Mouse (Mus musculus): ENCODE results near the gene Bfsp2.

Bfsp2 gene

DNA sequence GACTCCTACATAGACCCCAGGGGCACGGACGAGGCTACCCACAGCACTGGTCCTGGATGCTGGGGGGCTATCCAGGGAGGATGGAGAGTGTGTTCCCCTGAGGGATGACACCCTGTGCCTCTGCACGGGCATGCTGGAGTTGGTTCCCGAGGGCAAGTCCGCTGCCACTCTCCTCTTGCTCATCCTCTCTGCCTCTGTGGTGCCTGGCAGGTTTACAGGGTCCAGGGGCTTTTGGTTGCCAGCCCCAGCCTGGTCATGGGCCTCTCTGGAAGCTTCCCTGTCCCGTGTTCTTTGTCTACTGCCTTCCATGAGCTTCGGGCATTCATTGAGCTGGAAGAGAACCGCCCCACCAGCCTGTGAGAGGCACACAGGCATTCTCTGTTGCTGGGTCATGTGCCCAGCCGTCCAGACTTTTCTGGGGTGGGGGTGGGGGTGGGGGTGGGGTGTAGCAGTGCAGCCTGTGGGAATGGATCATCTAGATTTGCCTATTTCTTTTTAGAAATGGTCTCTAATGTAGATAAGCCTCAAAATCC, at the start of gene Bfsp2:
TSS of gene Bfsp2 (minus strand) at position 377 of the 533 bp plus-strand sequence.
- ATAC-seq (ENCODE audit: insufficient number of reproducible peaks, low FRiP score, low TSS enrichment), result no peak

DNA sequence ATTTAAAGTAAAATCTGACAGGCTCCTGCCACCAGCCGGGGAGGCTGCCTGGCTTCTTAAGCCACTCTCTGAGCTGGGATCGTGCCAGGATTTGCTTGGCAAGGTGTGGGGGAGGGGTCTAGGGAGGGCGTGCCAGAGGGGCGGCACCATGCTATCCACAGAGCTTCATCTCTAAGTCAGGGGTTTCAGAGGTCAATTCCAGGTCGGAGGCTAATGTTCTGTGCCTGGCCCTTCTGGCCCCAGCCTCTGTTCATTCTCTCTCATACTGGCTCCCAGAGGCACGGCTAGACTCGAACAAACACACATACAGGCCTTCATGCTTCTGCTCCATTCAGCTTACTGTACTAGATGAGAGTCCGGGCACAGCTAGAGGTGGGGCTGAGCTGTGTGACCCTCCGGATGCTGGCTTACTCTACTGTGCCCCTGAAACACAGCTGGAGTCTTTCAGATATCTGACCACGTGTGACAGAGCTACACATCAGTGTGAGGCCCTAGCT, 44.9 kb upstream of the Bfsp2 start:
- no peak for ATAC-seq (ENCODE audit: insufficient number of reproducible peaks, low FRiP score, low TSS enrichment)

DNA sequence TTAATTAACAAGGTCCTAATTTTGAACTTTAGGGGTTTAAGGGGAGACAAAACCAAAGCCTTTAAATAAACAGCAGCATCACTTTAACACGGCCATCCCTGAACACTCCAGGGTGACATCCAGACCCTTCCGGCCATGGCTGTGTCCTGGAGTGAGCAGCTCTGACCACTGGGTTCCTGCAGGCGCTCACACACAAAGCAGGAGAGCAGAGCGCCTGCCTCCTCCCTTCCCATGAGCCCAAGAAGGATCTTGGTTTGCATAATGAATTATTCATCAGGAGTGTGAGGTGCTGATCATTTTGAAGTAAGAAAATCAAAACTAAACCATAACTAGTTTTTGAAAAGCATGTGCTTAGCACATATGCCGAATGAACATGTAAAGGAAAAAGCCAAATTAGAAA, 44.4 kb upstream of the Bfsp2 start:
- no peak for ATAC-seq (ENCODE audit: insufficient number of reproducible peaks, low FRiP score, low TSS enrichment)

DNA sequence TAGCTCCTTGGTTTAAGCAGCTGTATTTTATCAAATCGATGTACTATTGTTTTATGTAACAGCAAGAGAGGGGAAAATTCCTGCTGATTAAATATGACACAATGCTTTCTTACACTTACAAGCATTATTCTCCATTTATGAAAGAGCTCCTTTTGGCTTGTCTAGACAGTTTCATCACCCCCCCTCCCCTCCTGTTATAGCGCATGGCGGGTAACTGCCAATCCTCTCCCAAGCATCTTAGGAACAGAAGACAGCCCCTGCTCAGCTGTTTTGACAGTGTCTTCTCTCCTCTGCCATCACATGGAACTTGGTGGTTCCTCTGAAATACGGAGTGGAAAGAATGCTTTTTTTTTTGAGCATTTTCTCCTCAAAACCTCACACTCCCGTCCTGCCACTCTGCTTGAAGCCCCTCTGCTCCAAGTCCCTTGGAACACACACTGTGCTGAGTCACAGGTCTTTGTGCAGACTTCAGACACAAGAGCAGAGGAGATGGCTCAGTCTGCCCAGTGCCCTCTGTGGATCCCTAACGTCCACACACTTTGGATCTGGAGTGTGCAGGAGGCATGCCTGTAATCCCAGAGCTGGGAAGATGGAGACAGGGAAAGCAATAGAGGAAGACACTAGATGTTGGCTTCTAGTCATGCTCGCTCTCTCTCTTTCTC, 43.7 kb upstream of the Bfsp2 start:
- ATAC-seq (ENCODE audit: insufficient number of reproducible peaks, low FRiP score, low TSS enrichment), result no peak

DNA sequence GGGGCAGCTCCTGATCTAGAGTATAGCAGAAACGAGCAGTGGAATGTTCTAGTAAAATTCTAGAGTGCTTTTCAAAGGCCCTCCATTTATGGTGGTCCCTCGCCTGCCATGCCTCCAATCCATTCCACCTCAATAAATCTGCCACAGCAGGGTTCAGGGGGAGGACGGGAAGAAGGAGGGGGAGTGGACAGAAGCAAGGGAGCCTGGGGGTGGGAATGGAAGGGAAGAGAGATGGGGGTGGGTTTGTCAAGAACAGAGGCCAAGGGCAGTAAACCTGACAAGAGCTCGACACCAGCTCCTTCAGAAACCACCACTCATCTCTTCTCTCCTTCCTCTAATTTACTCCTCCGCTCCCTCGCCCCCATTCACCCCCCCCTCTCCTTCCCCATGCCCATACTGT, 42.8 kb upstream of the Bfsp2 start:
- ATAC-seq (ENCODE audit: insufficient number of reproducible peaks, low FRiP score, low TSS enrichment), result no peak

DNA sequence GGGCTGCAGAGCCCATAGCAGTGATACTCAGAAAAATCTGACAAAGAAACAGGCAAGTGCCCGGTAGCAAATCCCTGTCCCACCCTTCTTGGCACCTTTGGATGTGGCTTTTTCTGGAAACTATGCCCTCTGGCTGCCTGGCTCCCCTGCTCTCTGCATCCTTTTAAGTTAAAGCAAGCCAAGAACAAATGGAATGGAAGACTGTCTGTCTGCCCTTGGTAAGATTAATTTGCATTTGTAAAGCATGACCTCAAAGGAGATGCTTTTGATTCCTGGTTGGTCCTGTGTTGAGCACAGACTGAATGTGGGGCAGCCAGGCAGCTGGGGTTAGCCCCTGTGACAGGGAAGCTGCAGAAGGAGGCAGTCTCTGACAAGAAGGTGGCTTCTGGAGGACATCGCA, 33.7 kb upstream of the Bfsp2 start:
- no peak for ATAC-seq (ENCODE audit: insufficient number of reproducible peaks, low FRiP score, low TSS enrichment)

DNA sequence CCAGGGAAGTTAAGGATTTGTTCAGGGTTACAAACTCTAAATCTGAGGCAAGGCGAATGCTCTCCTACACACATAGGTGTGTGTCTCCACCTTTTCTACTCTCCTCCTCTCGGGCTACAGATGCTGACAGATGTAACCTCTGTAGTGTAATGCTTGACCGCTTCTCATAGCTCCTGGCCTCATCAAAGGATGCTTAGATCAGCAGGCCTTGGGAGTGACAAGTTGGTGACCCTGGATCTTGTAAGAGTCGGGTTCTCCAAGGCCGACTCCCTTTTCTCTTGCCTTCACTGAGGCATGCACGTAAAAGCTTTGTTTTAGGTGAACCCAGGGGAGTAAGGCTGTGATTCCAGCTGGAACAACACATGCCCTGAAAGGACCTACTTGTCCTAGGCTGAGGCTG, 32.0 kb upstream of the Bfsp2 start:
- no peak for ATAC-seq (ENCODE audit: insufficient number of reproducible peaks, low FRiP score, low TSS enrichment)

DNA sequence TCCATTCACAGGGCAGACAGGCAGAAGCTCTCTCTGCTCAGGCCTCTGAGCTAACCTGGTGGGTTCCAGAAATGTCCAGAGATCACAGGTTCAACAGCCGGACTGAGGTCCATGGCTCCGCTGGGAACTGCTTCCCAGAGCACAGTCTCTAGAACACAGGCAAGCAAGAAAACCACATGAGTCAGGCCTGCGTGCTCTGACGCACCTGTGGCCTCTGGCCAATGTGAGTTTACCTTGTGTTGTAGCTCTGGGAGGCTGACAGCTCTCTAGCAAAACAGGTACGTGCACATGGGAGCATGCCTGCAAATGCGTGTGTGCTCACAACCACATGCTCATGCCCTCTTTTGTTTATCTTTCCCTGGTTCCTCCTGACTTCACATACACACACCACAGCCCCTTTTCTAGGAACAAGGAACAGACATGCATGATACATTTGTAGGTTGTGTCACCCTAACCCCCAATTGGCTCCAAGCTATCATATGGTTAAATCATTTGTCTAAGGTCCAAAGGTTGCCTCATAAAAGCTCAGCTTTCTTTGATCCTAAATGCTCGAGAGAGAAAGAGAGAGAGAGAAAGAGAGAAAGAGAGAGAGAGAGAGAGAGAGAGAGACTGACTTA, 26.9 kb upstream of the Bfsp2 start:
- no peak for ATAC-seq (ENCODE audit: insufficient number of reproducible peaks, low FRiP score, low TSS enrichment)

DNA sequence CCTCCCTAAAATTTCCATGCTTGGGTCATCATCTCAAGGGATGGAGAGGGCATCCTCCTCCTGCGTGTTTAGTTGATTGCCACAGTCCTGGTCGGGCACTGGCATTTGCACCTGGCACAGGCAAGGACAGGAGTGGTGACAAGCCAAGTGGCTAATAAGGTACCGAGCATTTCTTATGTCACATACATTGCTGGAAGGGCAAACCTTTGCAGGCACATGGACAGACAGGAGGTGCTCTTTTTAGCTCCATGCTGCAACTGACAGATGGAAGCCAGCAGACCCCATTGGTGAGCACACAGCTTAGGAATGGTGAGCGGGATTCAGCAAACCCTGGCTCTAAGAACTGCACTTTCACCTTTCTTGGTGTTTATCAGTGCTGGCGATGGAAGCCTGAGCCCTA, 24.8 kb upstream of the Bfsp2 start:
- ATAC-seq (ENCODE audit: insufficient number of reproducible peaks, low FRiP score, low TSS enrichment), result peak; percentile 38; the same call in 1 of the 2 replicates

DNA sequence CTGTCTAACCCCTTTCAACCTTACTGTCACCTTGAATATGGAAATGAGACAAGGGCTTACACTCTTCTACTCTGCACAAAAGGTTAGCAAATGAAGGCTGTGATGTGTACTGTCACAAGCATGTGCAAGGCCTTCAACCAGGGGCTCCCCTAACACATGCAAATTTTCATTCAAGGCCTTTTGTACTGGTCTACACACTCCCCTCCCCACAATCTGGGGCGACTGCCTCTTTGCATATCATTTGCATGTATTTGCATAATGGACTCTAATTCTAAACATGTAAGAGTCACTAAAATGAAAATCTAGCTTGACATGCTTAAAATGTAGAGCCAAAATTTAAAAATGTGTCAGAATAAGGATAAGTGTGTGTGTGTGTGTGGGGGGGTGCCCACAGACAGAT, 24.4 kb upstream of the Bfsp2 start:
- no peak for ATAC-seq (ENCODE audit: insufficient number of reproducible peaks, low FRiP score, low TSS enrichment)

DNA sequence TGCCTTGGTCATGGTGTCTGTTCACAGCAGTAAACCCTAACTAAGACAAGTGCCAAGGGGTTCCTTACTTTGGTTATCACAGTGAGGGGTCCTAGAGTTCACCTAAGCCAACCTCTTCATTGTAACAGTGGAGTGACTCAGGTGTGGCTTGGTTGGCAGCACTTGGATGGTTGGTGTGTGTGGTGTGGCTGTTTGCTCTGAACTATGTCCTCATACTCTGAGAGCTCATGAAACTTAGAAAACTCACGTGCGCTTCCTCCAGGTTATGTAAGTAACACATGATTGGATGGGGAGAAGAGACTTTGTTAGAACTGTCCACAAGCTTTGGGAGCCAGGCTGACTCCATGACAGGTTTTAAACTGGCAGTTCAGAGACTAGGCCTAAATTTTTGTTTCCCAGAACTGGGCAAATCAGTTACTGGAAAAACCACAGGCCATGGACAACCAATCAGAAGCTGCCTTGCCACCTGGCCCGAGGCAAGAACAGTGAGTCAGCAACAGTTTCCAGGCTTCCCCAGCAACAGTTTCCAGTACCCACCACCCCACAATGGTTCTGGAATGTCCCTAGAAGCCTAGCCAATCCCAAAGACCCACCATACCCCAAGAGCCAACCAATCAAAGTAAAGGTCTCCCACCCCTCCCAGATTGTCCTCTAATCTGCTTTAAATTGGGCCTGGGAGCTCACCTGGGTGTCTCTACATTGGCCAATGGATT, 23.5 kb upstream of the Bfsp2 start:
- ATAC-seq (ENCODE audit: insufficient number of reproducible peaks, low FRiP score, low TSS enrichment), result no peak

DNA sequence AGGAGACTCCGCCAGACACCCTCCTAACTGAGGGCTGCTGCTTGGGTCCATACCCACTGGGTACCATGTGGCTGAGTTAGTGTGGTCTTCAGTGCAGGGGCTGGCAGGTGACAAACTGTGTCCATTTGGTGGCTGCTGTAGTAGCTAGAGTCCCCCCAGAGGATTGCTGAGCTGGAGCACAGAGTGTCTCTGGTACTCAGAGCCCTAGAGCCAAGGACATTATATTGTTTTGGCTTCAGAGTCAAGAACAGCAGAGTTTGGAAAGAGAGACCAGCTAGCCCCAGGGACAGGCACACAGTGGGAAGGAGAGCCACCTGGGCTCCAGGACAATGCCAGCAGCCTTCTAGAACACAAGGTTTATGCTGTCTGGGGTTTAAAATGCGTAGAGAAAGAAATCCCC, 22.4 kb upstream of the Bfsp2 start:
- ATAC-seq (ENCODE audit: insufficient number of reproducible peaks, low FRiP score, low TSS enrichment), result 0 out of 2 replicates have a peak, but pooled peaks have one; percentile 16

DNA sequence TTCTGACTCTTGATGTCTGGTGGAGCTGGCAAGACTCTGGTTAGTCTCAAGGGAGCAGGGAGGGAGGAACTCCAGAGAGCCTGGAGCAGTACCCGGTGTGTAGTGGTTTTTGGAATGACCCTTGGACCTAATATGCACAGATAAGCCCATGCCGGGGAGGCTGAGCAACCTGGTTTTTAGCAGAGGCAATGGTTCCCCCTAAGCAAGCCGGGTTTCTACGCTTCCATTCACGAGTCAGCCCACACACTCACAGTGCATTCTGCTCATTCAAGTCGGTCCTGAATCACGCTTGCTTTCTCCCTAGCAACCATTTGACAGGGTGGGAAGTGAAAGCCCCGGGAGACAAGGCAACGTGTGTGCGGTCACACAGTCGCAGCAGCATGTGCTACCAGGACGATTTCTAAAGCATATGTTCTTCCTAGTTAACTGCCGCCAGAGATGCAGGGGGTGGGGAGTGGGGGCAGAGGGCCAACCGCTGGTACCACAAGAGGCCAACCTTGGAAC, 21.7 kb upstream of the Bfsp2 start:
- ATAC-seq (ENCODE audit: insufficient number of reproducible peaks, low FRiP score, low TSS enrichment), result no peak

DNA sequence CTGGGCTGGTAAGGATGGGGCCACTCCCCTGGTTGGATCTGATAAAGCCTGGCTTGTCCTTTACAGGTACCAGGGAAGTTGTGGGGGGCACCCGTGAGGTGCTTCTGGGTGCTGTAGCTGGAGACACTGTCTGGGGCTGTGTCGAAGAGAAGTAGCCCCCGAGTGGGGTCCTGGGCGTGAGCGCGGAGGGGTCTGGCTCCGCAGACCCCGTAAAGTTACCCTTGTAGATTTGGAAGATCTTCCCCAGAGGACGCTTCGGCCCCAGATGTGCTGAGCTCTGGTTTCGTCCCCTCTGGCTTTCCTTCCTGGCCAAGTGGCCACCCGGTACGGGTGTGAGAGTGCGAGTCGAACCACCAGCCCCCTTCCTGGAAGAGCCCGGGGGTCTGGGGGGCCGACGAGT, 19.1 kb upstream of the Bfsp2 start:
- ATAC-seq (ENCODE audit: insufficient number of reproducible peaks, low FRiP score, low TSS enrichment), result no peak

DNA sequence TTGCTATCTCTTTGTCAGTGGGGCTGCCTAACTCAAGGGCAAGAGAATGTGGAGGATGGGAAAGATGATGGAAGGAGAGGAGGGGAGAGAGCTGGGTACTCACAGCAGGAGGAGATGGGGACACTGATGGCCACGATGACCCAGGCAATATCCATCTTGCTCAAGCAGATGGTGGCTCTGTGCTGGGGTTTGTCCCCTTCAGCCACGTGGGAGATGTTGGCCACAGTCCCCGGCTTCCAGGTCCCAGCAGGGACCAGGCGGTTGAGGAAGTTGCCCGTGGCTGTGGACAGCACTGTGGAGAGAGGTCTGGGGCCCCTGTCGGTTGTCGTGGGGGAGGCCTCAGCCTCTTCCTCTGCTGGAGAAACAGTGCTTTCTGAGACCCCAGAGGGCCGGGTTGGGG, 18.5 kb upstream of the Bfsp2 start:
- ATAC-seq (ENCODE audit: insufficient number of reproducible peaks, low FRiP score, low TSS enrichment), result no peak

DNA sequence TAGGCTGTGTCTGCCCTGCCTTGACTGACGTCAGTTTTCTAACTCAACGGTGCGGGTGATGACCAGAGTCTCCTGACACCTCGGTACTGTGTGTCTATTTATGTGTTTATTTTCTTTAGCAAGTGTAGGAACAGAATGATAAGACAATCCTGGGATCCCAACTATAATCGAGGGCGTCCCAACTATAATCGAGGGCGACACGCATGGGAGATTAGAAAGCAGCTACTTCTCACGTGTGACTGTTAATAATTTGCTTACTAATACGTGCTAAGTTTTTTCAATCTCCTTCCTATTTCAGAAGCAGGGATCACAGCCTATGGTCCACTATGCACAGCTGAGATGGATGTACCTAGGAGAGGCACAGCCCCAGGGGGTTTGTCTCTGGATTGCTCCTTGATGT, 15.2 kb upstream of the Bfsp2 start:
- ATAC-seq (ENCODE audit: insufficient number of reproducible peaks, low FRiP score, low TSS enrichment), result no peak

DNA sequence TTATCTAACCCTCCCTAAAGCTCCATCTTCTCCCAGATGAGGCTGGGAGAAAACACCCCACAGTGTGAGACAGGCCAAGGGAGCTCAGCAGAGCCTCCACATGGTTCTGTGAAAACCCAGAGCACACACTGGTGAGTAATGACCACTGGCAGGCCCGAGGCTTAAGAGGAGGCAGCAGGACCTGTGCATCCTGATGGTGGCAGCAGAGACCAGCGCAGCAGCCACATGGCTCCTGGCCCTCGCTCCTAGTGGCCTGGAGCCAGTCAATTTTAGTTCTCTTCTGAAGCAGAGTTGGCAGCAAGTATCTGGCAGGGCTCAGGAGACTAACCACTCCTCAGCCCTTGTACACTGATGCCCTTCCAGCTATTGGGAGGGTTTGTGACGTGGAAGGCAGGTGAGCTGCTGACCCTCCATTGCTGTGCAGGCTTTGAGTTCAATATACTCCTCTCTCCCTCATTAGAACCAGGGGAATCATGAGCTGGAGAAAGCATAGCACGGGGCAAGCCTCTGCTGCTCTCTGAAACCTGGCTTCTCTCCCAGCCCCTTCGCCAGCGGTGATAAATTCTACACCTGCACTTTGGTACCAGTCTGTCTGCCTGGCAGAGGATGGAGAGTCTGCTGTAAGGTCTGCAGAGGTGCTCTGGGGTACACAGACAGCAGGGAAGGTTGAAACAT, 14.3 kb upstream of the Bfsp2 start:
- ATAC-seq (ENCODE audit: insufficient number of reproducible peaks, low FRiP score, low TSS enrichment), result peak; percentile 74

DNA sequence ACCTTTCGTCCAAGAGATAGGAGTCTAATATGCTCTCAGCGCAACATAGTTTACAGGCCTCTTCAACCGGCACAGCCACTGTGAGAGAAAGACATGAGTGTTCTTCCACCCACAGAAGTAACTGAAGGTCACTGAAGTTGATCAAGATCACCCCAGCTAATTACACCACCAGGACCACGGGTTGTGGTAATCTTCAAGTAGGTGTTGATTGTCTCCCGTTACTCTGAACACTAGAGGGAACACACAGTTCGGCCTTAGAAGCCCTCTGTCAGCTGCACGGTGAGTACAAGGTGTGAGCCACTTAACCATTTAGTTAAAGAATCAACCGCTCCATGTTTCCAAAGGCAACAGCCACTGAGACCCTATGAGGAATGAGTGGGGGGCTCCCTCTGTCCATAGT, 11.8 kb upstream of the Bfsp2 start:
- no peak for ATAC-seq (ENCODE audit: insufficient number of reproducible peaks, low FRiP score, low TSS enrichment)

DNA sequence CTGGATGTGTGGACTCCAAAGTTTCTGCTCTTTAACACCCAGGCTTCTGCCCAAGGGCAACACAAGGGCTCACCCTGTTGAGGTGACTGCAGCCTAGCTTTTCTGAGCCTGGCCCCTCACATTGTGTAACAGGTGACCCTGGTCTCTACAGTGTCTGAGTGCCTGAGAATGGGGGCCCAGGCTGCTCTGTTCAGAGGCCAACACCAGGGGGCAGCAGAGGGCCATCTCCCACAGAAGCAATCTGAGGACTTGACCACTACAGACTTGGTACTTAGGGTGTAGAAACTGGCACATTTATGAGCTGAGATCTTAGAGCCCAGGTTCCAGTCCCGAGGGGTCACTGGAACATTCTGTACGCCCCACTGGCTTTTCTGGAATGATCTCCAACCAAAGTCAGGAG, 10.2 kb upstream of the Bfsp2 start:
- peak; percentile 33 for ATAC-seq (ENCODE audit: insufficient number of reproducible peaks, low FRiP score, low TSS enrichment)

DNA sequence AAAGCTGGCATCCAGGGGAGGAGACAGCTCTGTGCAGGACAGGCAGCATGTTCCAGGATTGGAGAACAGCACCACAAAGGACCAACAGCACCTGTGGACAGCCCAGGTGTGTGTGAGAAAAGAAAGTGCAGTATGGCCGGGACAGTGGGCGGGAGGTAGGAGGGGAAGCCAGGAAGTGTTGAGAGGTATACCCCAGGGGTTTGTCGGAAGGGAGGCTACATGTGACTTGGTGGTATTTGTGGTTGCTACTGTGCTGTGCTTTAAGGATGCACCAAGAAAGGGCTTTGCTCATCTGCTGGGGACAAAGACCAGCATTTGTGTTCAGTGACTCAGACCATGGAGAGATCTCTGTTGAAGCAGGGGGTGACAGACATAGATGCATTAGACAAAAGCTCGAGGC, 9.7 kb upstream of the Bfsp2 start:
- ATAC-seq (ENCODE audit: insufficient number of reproducible peaks, low FRiP score, low TSS enrichment), result no peak

DNA sequence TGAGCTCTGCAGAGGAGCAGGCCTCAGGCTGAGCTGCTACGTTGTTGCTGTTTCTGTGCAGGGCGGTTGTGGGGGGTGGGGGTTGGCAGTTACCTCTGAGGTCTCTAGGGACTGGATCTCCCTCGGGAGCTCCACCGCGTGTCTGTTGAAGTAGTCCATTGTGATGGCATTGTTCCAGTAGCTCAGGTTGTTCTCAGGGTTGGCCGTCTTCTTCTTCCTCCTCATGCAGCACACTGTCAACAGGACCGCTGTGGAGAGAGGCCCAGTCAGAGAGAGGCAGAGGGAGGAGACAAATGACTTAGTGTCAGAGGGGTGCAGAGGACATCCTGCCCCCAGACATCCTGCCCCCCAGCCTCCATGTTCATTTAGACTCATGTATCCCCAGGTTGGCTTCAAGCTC, 8.9 kb upstream of the Bfsp2 start:
- ATAC-seq (ENCODE audit: insufficient number of reproducible peaks, low FRiP score, low TSS enrichment), result no peak

Measured in cerebellum, adult (tissue).